Mouse (Mus musculus): Measurements from ENCODE around the gene Tgfb2.

The Tgfb2 gene

DNA sequence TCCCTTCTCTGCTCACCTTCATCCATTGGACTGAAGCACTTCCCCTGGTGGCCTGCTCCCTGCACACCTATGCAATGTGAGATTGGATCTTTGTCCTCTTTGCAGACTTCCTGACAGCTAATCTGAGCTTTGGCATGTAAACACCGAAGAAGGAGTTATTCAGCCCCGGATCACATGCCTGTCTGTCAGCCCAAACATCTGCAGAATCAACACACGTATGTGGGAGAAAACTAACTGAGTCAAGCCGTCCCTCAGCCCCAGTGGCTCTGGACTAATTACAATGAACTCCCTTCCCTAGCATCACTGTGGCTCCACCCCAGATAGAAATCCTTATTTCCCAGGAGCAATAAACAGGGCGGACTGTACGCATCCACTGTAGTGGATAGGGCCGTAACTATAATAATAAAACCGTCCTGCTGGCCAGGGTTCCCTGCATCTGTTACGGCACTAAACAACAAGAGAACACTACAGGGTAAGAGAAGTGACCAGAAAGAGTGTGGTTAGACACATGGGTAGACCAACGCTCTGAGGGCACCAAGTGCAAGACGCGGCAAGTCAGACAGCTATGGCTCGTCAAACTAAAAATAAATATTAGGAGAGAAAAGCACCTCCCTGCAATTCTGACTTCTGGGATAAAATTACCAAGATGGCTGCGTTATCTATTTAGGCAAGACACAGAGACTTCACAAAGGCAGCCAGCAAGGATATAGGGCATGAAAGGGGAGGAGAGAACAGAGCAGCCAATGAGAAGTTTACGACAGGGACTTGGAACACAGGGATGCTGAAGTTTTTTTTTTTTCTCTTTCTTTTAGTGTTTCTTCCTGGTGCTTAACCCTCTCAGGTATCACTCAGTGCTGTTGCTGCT, 3.2 kb downstream of the Tgfb2 start:
- DNase-seq: no peak

DNA sequence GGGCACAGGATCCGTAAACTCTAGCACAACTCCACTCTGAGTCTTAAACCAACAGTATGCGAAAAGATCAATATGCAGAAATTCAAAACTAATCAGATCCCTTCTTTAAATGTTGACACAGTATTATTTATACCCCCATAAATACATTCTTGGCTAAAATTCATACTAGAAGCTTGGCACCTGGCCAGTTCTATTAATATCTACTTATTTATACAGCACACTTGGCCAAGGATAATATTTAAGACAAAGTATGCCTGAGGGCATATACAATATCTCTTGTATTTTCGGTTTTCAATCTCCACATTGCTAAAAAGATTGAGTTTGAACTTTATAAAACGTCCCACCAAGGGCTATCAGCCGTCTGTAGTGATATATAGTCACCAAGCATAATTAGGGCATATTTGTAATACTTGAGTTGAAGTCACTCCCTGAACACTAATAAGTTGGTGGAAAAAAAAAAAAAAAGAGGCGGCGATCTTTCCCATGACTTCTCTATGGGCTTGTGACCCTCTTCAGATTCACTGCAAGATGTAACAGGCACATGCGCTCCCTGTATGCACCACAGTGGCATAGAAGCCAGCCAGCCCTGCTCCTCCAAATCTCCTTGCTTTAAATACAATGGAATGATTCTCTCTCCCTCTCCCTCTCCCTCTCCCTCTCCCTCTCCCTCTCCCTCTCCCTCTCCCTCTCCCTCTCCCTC, 4.4 kb downstream of the Tgfb2 start:
- DNase-seq: no peak

DNA sequence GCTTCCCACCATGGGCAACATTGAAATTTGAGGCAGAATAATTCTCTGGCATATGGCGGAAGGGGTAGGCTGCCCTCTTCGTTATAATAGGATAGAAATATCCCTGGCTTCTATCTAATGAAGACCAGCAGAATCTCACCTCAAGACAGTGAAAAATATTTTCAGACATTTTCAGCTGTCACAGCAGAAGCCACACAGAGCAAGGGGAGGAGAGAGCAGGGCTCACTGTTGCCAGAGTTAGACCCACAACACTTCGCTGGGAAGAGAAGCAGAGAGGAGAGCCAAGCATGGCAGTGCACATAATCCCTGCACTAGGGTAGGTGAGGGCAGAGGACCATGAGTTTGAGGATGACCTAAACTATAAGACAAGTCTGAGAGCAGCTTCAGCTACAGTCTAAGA, 5.3 kb downstream of the Tgfb2 start:
- DNase-seq: no peak

DNA sequence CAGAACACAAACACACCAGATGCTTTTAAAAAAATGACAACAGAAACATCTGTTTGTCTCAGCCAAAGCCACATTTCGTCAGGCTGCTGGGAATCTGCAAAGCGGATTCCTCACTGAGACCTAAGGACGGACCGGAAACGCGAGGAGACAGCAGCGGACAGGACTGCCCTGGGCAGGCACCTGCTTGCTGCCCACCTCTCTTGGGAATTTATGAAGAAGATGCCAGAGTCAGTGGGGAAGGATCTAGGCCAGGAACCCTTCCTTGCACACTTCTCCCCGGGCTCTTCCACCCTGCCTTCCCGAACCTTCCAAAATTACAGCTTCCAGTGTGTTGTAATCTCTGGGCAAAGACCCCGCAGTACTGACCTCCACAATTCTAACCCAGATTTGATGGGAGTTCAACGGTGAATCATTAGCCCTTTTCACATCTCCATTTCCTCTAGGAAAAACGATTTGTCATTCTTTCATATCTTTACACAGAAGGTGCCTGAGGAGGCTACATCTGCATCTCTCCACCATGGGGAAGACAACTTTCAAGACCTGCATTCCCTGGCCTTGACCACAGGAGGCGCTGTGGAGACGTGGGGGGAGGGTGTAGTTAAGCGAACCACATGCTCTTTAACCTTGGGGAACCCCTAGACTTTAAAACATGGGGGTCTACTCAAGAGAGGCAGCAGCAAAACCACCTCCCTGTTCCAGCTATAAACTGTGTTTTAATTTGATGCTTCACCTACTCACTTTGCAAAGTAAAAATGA, 7.0 kb downstream of the Tgfb2 start:
- no peak for DNase-seq

DNA sequence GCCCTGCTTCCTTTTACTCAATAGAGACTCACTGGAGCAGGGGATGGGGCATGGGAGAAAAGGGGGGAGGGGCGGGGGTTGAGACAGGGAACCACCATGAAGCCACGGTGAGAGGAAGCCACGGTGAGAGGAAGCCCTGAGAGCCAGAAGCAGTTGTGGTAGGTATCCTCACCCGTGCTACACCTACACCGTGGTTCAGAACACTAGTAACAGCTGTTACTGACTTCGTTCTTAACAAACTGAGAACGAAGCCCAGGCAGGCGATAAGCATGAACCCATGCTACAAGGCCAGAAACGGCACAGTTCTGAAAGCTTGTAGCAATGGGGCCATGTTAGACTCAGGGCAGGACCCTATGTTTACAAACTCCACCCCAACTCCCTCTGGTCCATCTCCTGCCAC, 9.6 kb downstream of the Tgfb2 start:
- no peak for DNase-seq

DNA sequence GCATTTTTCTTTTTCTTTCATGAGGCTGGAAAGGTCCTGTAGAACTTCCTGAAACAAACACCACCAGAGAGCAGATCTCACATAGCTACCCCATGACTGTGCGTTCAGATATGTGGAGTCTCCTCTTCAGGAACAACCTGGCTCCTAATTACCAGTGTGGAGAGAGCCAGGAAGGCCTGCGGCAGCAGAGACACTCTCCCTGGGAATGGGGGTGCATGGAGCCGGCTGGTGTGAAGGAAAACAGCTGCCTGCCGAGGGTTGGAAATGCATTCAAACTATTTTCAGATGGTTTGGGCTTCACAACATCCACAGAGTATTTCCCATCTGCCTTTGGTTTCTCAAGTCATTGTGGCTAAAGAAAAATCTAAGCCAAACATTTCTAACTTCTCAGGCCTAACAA, 10.4 kb downstream of the Tgfb2 start:
- peak; percentile 45 for DNase-seq

DNA sequence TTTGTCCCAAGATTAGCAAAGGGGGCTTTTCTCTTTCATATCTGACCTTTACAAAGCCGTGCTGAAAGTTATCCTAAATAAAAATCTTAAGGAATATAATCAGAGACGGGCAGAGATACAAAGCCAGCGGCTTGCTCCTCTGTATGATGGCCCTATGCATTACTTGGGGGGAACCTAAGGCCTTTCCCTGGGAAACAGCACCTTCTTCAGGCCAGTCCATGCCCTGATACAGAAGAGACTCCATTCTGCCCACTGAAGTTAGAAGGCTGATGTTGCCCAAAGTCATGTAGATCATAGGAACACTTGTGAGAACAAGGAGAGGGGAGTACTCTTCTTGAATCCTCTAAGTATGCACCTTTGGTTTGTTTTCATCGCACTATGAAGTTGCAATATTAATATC, 13.4 kb downstream of the Tgfb2 start:
- no peak for DNase-seq

DNA sequence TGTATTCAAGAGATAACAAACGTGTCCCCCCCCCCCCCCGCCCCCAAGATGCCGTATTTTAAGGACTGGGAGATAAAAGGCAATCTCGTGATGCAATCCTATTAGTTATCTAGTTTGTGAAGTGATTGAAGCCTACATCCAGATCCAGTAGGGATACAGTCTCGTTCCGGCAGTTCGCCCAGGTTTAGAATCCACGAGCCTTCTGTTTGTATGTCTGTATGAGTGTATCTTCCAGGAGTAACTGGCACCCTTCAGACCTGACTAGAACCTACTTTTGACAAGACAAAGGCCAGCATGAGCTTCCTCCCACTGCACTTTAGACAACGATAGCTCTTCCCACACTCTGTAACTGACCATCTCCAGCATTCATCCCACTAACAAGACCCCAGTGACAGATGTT, 14.1 kb downstream of the Tgfb2 start:
- DNase-seq: no peak

DNA sequence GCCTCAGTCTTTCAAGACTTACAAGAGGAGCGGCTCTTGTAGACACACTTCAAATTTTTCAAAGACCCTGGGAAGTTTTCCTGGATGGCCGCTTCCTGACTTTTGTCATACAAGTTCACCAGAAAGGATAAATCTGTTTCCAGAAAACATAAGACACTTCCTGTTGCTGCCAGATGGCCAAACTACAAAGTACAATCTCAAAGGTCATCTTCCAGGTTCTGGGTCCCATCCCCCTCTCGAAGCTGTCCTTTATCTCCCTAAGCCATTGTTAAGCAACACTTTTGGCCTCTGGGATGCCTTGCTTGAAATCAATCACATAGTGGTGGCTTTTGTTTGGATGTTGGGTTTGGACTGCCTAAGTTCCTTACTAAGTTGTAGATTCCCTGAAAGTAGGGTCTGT, 21.7 kb downstream of the Tgfb2 start:
- no peak for DNase-seq

DNA sequence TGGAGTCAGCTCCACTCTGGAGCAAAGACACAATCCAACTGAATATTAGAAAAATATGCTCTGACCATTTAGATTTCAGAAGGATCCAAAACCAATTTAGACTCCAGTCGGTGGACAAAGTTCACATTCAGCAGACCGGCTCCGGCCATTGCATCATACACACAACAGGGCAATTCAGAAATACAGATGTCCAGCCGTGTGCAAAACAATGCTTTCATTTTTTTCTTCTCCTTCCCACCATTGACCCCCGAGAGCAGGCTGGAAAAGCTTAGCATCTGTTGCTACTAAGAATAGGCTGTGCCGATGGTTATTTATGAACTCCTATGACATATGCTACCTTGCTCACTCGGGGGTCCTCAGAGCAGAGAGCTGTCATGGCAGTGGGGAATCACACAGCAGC, 23.2 kb downstream of the Tgfb2 start:
- DNase-seq: no peak

DNA sequence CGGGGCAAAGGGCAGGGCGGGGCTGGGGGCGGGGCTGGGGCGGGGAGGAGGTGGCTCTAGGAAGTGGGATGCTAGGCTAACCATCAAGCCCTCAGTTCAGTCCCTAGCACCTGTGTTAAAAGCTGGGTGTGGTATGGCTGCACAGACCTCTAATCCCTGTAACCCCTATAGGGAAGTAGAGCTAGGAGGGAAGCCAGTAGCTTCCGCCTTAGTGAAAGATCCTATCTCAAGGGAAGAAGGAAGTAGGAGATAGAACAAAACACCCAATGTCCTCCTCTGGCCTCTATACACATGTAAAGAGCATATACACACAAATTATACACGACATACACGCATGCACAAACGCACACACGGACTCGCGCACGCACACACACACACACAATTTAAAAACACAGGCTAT, 28.2 kb downstream of the Tgfb2 start:
- no peak for DNase-seq

DNA sequence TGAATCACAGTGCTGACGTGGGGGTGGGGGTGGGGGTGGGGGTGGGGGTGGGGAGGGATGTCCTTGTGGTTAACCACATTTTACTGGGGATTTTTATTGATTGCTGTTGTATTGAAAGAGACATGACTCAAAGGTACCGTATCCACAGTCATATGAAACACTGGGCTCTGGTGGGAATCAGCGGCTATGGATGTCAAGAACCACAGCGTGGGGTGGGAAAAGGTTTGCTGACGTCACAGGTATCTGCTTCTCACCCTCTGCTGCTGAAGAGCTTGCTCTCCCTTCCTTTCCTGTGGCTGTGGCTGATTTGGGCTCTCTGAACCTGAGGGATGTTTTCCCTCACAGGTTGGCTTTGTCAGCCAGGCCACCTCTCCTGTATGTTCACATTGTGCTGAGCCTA, 29.6 kb downstream of the Tgfb2 start:
- DNase-seq: no peak

DNA sequence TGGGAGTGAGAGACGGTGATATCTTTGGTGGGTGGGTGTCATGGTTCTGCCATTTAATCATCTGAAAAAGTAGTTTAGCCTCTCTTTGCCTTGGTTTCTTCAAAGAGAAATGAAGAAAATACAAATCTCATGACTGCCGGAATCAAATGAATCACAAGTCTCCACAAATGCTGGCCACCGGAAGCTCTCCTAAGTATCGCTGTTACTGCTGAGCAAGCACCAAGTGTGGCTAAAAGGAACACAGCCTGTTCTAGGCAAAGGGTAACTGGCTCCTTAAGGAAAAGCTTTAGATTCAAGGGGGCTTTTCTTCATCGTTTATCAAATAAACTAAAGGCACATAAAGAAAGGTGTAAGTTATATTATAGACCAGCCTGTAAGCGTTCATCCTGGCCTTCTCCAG, 30.5 kb downstream of the Tgfb2 start:
- DNase-seq: peak; percentile 26

DNA sequence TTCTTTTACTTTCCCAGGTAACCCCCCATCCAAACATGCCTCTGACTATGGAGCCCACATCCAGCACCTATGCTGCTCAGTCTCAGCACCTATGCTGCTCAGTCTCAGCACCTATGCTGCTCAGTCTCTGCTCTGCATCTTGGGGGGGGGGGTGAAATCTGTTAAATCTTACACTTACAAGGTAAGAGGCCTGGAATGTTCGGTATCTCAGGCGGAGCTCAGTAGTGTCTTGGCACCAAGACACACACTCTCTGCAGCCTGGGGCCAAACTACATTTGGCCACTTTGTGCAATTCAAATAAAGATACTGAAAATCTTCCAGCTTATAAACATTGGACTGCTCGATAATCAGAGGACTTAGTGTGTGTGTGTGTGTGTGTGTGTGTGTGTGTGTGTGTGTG, 31.2 kb downstream of the Tgfb2 start:
- no peak for DNase-seq

DNA sequence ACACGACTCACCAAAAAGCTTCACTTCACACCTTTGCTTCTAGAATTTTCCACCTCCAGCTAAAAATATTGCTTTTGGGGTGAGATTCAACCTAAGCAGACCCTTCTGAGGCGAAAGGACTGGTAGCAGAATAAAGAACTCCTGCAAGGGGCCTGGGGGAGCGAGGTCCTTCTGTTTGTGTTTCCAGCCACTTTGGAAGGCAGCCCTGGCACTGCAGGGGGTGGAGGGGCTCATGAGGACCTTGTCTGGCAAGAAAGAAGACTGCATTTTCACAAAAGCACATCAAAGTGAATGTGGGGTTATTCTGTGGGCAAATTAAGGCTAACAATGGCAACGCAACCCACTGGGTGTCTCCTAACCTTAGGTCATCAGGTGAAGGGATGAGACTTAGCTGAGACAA, 32.6 kb downstream of the Tgfb2 start:
- DNase-seq: no peak

DNA sequence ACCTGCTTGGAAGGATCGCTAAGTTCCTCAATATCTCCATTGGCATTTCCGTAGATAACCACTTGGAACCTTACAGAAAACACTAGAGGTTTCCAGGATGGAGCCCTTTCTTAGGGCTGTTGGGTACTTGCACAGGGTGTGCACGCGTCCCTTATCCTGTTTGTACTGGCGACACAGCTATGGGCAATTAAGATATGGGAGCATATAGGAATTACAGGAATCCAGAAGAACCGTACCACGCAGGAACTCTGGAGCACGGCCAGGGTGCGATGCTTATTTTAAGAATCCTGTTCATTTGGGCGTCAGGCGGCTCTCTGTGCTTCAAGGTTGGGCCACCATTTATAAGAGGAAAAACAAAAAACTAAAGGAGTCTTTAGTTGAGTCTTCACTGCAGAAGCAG, 42.4 kb downstream of the Tgfb2 start:
- peak; percentile 27 for DNase-seq

DNA sequence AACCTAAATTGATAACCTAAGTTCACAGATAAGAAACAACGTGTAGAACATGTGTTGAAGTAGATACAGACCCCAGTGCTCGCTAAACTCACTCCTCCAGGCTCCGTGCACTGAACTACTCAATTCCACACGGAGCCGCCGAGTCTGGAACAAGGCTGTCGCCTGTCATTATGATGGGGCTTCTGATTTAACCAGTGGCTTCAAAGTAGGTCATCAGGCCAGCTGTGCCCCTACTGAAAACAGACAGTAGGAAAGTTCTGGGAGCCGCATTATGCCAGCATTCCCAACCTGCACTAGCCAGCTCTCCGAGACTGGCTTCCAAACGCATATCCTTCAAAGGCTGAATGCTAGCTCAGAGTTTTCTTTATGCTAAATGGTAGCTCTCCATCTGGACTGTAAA, 42.8 kb downstream of the Tgfb2 start:
- DNase-seq: no peak

DNA sequence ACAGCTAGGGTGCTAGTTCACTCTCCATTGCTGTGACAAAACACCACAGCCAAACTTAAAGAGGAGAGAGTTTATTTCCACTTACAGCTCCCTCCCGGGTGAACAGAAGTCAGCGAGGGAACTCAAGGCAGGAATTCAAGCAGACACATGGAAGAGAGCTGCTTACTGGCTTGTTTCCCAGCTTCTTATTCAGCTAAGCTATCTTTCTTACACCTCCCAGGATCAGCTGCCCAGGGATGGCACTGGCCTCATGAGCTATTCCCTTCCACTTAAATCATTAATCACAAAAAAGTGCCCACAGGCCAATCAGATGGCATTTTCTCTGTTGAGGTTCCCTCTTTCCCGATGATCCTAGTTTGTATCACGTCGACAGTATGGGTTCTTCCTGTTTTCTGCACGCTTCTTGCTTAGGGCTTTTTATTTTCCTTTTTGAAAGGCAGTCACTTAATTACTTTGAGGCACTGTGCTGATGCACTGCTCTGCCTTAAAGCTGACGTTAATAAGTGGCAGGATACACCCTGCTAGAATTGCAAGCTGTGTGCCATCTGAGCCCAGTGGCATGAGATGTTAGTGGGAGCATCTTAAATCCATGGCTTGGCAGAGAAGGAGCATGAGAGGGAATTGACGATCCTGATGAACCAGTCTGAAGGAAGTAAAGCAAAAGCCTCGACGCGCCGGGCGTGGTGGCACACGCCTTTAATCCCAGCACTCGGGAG, 44.4 kb downstream of the Tgfb2 start:
- no peak for DNase-seq

DNA sequence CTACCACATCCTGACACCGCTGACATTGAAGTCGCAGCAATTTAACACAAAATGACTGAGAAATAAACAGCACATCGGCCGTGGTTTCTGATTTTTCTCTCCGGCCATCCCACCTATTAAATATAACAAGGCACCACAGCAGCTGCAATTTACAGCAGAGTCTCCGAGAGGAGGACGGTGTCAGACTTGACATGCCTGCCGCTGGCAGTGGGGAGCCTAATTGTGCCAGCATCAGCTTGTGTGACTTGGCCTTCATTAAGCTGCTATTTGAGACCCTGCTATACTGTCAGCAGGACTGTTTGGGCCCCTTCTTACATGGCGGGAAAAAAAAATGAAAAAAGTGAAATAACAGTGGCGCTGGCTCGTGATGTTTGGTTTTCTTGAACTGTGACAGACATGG, 47.0 kb downstream of the Tgfb2 start:
- no peak for DNase-seq

DNA sequence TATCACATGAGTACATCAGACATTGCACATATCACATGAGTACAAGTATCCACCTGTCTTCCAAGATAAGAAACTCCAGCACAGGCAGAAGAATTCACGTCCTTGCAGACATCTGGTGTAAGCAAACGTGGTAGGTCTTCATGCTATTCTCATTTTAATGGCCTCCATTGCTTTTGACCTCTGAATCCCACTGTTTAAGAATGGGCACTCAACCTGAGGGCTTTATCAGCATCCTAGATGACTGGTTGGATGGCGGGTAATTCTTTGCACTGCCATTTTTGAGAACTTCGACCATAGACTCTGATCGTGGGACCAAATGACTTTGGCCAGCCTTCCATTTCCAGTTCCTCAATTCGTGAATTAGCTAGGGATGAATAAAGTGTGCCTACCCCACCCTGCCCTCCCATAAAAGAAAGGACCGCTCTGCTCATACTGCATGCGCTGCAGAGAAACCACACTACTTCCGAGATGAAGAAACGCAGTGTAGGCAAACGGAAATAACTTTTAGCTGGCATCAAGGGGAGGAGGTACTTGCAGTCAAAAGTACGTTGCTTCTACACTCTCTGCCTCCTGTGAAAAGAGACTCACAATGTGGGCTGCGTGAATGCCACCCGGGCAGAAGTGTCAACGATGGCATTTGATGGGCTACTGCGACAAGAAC, 48.1 kb downstream of the Tgfb2 start:
- DNase-seq: no peak

DNA sequence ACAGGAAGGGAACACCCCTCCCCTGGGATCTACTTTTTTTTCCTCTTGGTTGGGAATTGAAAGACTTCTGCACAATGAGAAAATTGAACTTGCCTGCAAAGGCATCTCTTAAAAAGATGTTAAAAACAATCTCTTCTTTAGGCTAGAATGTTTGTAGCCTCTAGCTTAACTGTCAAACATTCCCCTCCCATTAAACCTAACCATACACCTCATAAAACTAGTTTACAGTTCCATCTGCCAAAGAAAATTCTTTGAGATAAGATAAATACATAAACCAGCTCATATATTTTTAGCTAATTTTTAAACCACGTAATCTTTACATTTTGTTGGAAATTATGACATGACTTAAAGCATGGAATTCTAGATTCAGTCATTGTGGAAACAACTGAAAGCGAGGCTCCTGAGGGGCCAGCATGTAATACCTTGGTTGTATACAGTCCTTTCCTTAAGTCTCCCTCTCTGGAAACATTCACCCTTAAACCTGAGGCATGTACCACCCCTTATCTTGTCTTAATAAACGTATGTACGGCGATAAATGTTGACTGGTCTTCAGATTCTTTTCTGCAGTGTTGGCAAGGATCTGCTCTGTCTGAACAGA, 49.0 kb downstream of the Tgfb2 start:
- DNase-seq: no peak

DNA sequence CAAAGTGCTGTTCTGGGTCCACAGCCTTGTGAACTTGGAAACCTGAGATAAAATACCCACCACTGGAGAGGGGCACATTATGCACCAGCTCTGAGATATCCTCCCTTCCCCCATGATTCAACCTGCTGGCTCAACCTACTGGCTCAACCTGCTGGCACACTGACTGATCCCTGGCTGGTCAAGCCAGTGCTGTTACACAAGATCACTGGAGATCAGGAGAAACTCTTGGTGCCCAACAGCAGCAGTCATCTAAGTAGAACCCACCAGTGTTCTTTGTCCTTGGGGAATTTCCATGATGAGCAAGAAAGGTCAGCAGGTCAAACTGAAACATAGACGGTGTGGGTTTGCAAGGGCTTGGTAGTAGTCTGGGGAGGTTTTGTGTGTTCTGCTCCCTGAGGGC, 49.6 kb downstream of the Tgfb2 start:
- DNase-seq: no peak
